ENCODE assay signal across 16 mouse cellular contexts in genomic region chr6:108858583-108858982, GRCm38 (mm10).
"Had no signal": no experiment of that assay in that cellular context is flagged by ENCODE, and none has a peak within 500 bp of the region (broad histone marks: within the 10 kb centered on the region; RNA-seq: fewer than 3 reads in every experiment).

No protein-coding gene starts in this region.

- H3K9ac ChIP-seq: limb, embryonic 12.5 days; limb, embryonic 15.5 days; liver, embryonic 14.5 days; liver, postnatal 0 days; lung, embryonic 14.5 days; midbrain, embryonic 12.5 days; midbrain, embryonic 15.5 days had no signal

- H3K9me3 ChIP-seq: limb, embryonic 15.5 days had no signal

- H3K27me3 ChIP-seq: limb, embryonic 12.5 days; limb, embryonic 15.5 days; midbrain, embryonic 12.5 days; midbrain, embryonic 15.5 days had no signal

- DNase-seq: layer of hippocampus, postnatal 36 days; left cerebral cortex, postnatal 4 days; liver, postnatal 0 days; lung, embryonic 14.5 days; thymus, adult 18-20 months; thymus, postnatal 36 days had no signal

- ATAC-seq: intestine, postnatal 0 days; liver, postnatal 0 days; lung, postnatal 0 days; midbrain, embryonic 15.5 days had no signal

- H3K4me3 ChIP-seq: left cerebral cortex, adult 2 months; limb, embryonic 12.5 days; limb, embryonic 15.5 days; midbrain, embryonic 12.5 days; midbrain, embryonic 15.5 days had no signal

- H3K4me2 ChIP-seq: limb, embryonic 12.5 days; limb, embryonic 15.5 days; liver, embryonic 11.5 days; lung, embryonic 14.5 days; midbrain, embryonic 12.5 days; midbrain, embryonic 15.5 days had no signal

- H3K4me1 ChIP-seq: limb, embryonic 12.5 days; limb, embryonic 15.5 days; midbrain, embryonic 12.5 days; midbrain, embryonic 15.5 days had no signal

- H3K27ac ChIP-seq: left cerebral cortex, adult 2 months; limb, embryonic 12.5 days; limb, embryonic 15.5 days; liver, embryonic 14.5 days; macrophage; midbrain, embryonic 12.5 days; midbrain, embryonic 15.5 days had no signal
